Mouse (Mus musculus) MEL (cell line): ENCODE measurements around the gene Snx17. TPM values are rescaled to one million over a fixed set of nuclear protein-coding genes. Genes with fewer than 3 reads are reported as not detected.

ENCODE experiments used
- DNase-seq: peaks from one replicate; pipeline ENCODE4 v3.0.0; 2011; ENCODE audit warnings: low read depth, low spot score
- H3K27ac ChIP-seq: 2 replicates; pipeline ENCODE4 v1.5.1; 2012; ENCODE audit warnings: low read depth, mild to moderate bottlenecking, control low read depth, low read length, moderate library complexity; ENCODE audit not compliant: control insufficient read depth
- H3K27me3 ChIP-seq, 2 experiments: fragments of 150-350 bp in 1 of 2; sonication (generic) in 1 of 2; 2 replicates each; pipeline ENCODE4 v1.6.1; 2012; ENCODE audit warnings: low read length in 2 of 2, mild to moderate bottlenecking in 2 of 2, improper control_type of control experiment in 1 of 2, moderate library complexity in 1 of 2; ENCODE audit not compliant: insufficient read depth in 2 of 2, control insufficient read depth in 1 of 2
- H3K36me3 ChIP-seq, 2 experiments: 2 replicates each; pipeline ENCODE4 v1.6.1; 2012 to 2014; ENCODE audit warnings: low read length in 2 of 2, improper control_type of control experiment in 1 of 2, inconsistent platforms in 1 of 2, mild to moderate bottlenecking in 1 of 2; ENCODE audit not compliant: insufficient read depth in 2 of 2, control insufficient read depth in 1 of 2
- H3K4me1 ChIP-seq, 2 experiments: fragments of 150-350 bp in 1 of 2; sonication (generic) in 1 of 2; 2 replicates each; pipeline ENCODE4 v1.6.1; 2012; ENCODE audit warnings: low read length in 2 of 2, improper control_type of control experiment in 1 of 2, mild to moderate bottlenecking in 1 of 2; ENCODE audit not compliant: insufficient read depth in 2 of 2, control insufficient read depth in 1 of 2
- H3K4me3 ChIP-seq, 2 experiments: fragments of 150-350 bp in 1 of 2; sonication (generic) in 1 of 2; 2 replicates each; pipeline ENCODE4 v1.5.1; 2012; ENCODE audit warnings: low read depth in 2 of 2, low read length in 2 of 2, mild to moderate bottlenecking in 2 of 2, moderate library complexity in 2 of 2, control low read depth in 1 of 2, improper control_type of control experiment in 1 of 2; ENCODE audit not compliant: control insufficient read depth in 1 of 2, insufficient read depth in 1 of 2
- H3K79me2 ChIP-seq: 2 replicates; pipeline ENCODE4 v1.6.1; 2012; ENCODE audit warnings: mild to moderate bottlenecking, low read length, moderate library complexity; ENCODE audit not compliant: control insufficient read depth, poor library complexity, insufficient read depth
- H3K9ac ChIP-seq: 2 replicates; pipeline ENCODE4 v1.6.1; 2012; ENCODE audit warnings: low read depth, mild to moderate bottlenecking, control low read depth, low read length, moderate library complexity; ENCODE audit not compliant: control insufficient read depth, poor library complexity, severe bottlenecking
- H3K9me3 ChIP-seq: fragments of 150-350 bp; sonication (generic); replicated peaks from 2 replicates; pipeline ENCODE4 v1.6.1; 2012; ENCODE audit warnings: mild to moderate bottlenecking, low read length, improper control_type of control experiment, moderate library complexity; ENCODE audit not compliant: insufficient read depth
- BHLHE40 ChIP-seq: IDR thresholded peaks from 2 replicates; pipeline ENCODE4 v1.6.1; 2012; ENCODE audit warnings: low read depth, mild to moderate bottlenecking, inconsistent platforms, low read length, improper control_type of control experiment, borderline replicate concordance
- CHD2 ChIP-seq: IDR thresholded peaks from 2 replicates; pipeline ENCODE4 v1.6.1; 2011; ENCODE audit warnings: low read length, improper control_type of control experiment
- ETS1 ChIP-seq: IDR thresholded peaks from 2 replicates; pipeline ENCODE4 v1.6.1; 2012; ENCODE audit warnings: low read depth, mild to moderate bottlenecking, inconsistent platforms, low read length, improper control_type of control experiment, moderate library complexity
- GABPA ChIP-seq: IDR thresholded peaks from 2 replicates; pipeline ENCODE4 v1.6.1; 2012; ENCODE audit warnings: low read depth, mild to moderate bottlenecking, inconsistent platforms, low read length, improper control_type of control experiment, moderate library complexity
- MEF2A ChIP-seq: IDR thresholded peaks from 2 replicates; pipeline ENCODE4 v1.6.1; 2014; ENCODE audit warnings: low read depth, mild to moderate bottlenecking, inconsistent platforms, low read length, improper control_type of control experiment; ENCODE audit not compliant: poor library complexity, insufficient replicate concordance, severe bottlenecking; ENCODE audit errors: extremely low read depth
- MXI1 ChIP-seq: IDR thresholded peaks from 2 replicates; pipeline ENCODE4 v1.6.1; 2011; ENCODE audit warnings: mild to moderate bottlenecking, low read depth, low read length, improper control_type of control experiment
- NRF1 ChIP-seq: IDR thresholded peaks from 2 replicates; pipeline ENCODE4 v1.6.1; 2014; ENCODE audit warnings: low read depth, mild to moderate bottlenecking, inconsistent platforms, low read length, improper control_type of control experiment, moderate library complexity; ENCODE audit not compliant: poor library complexity, insufficient read depth, severe bottlenecking
- POLR2A ChIP-seq, 2 experiments: IDR thresholded peaks; 2 replicates each; pipeline ENCODE4 v1.6.1; 2011 to 2012; ENCODE audit warnings: low read length in 2 of 2, mild to moderate bottlenecking in 2 of 2, control low read depth in 1 of 2, improper control_type of control experiment in 1 of 2, low read depth in 1 of 2, moderate library complexity in 1 of 2; ENCODE audit not compliant: control insufficient read depth in 1 of 2, insufficient read depth in 1 of 2, poor library complexity in 1 of 2
- SIN3A ChIP-seq: IDR thresholded peaks from 2 replicates; pipeline ENCODE4 v1.6.1; 2012; ENCODE audit warnings: low read length, improper control_type of control experiment, inconsistent platforms
- TAL1 ChIP-seq: IDR thresholded peaks from 2 replicates; pipeline ENCODE4 v1.6.1; 2012; ENCODE audit warnings: mild to moderate bottlenecking, inconsistent platforms, low read length, moderate library complexity, mixed read lengths
- TBP ChIP-seq: IDR thresholded peaks from 2 replicates; pipeline ENCODE4 v1.8.0; 2011; ENCODE audit warnings: low read depth, low read length, improper control_type of control experiment
- ZC3H11A ChIP-seq: IDR thresholded peaks from 2 replicates; pipeline ENCODE4 v1.6.1; 2012; ENCODE audit warnings: low read depth, mild to moderate bottlenecking, inconsistent platforms, low read length, improper control_type of control experiment
- ZMIZ1 ChIP-seq: IDR thresholded peaks from 2 replicates; pipeline ENCODE4 v1.6.1; 2012; ENCODE audit warnings: low read depth, mild to moderate bottlenecking, inconsistent platforms, low read length, improper control_type of control experiment, moderate library complexity
- polyA plus RNA-seq, 2 experiments: library from polyadenylated mRNA; stranded (reverse) in 1 of 2; unstranded in 1 of 2; fragments of >175 nt in 1 of 2; fragments of >200 nt in 1 of 2; gene quantifications; 2 replicates each; pipeline versions ENCODE4 v1.2.1 to v1.2.4; 2012; ENCODE audit warnings: low replicate concordance in 2 of 2, low read depth in 1 of 2; ENCODE audit not compliant: insufficient read length in 2 of 2, insufficient read depth in 1 of 2, missing spikeins in 1 of 2
- total RNA-seq: library from RNA; depleted of rRNA; stranded (reverse); fragments of 300-350 nt; gene quantifications from 2 replicates; pipeline ENCODE4 v1.2.3, GENCODE M21; 2012

Gene Snx17
- total and polyA plus RNA-seq, 3 experiments: 85.1 to 85.6 TPM; not detected in 1

GRCm38 (mm10) chr5:31194486-31195485 lies 1.8 kb downstream of the Snx17 start:
- no peak overlapping the region for H3K4me3 ChIP-seq
- TF ChIP-seq BHLHE40: no peak
- TF ChIP-seq ZMIZ1: 0 out of 2 replicates have a peak, but pooled peaks have one; percentile 31
- no peak for TF ChIP-seq TAL1
- no peak overlapping the region for H3K27ac ChIP-seq
- no peaks in the 10 kb centered on the region for H3K9me3 ChIP-seq
- peak overlapping the region; percentile 86 for H3K9ac ChIP-seq
- peaks cover 24% of the 10 kb centered on the region for H3K79me2 ChIP-seq
- DNase-seq: no peak
- peaks cover 0 to 9% of the 10 kb centered on the region in 2 experiments; a peak in 1 of 4 replicates for H3K4me1 ChIP-seq
- peaks cover 4 to 16% of the 10 kb centered on the region in 2 experiments for H3K36me3 ChIP-seq
- no peaks in the 10 kb centered on the region for H3K27me3 ChIP-seq

- Histone ChIP-seq H3K79me2 (peaks cover 28% of the 10 kb centered on the region), H3K4me3 (no peak overlapping the region), H3K9me3 (no peaks in the 10 kb centered on the region), H3K9ac (no peak overlapping the region), H3K4me1 (peaks cover 0 to 9% of the 10 kb centered on the region in 2 experiments; a peak in 1 of 4 replicates), H3K36me3 (peaks cover 4 to 18% of the 10 kb centered on the region in 2 experiments), H3K27me3 (no peaks in the 10 kb centered on the region), H3K27ac (no peak overlapping the region)
- no peak for DNase-seq
- no peak for TF ChIP-seq MEF2A
- TF ChIP-seq ETS1: no peak
- TF ChIP-seq GABPA: no peak
- TF ChIP-seq BHLHE40: no peak
- no peak for TF ChIP-seq ZC3H11A
- no peak for TF ChIP-seq NRF1
- no peak for TF ChIP-seq MXI1
Measured at GRCm38 (mm10) chr5:31195671-31196070, 2.6 kb downstream of the Snx17 start.

GRCm38 (mm10) chr5:31196207-31196606 lies 3.2 kb downstream of the Snx17 start:
- TF ChIP-seq CHD2 (no peak), BHLHE40 (no peak), TBP (no peak), MXI1 (no peak), POLR2A (IDR thresholded peaks at IDR 0.05; ENCODE audit: control insufficient read depth in 1 of 2, insufficient read depth in 1 of 2, low read depth in 1 of 2, low read length in 2 of 2, poor library complexity in 1 of 2) (peak in 1 of 2 experiments; percentile 24; a peak in 1 of 4 replicates), SIN3A (no peak)
- Histone ChIP-seq H3K36me3 (peaks cover 4 to 21% of the 10 kb centered on the region in 2 experiments), H3K27me3 (no peaks in the 10 kb centered on the region), H3K9me3 (no peaks in the 10 kb centered on the region), H3K4me3 (no peak overlapping the region), H3K9ac (no peak overlapping the region), H3K4me1 (peaks cover 0 to 9% of the 10 kb centered on the region in 2 experiments; a peak in 1 of 4 replicates), H3K79me2 (peaks cover 29% of the 10 kb centered on the region), H3K27ac (no peak overlapping the region)
- no peak for DNase-seq
